Mouse (Mus musculus) hindbrain, embryonic 12.5 days (tissue): ENCODE measurements around the gene Fahd1. TPM values are rescaled to one million over a fixed set of nuclear protein-coding genes. Genes with fewer than 3 reads are reported as not detected.

ENCODE experiments used
- ATAC-seq: fragments of 200-750 bp; cut with Nextera tagmentation; 2 replicates; pipeline ENCODE4 v1.8.0; 2017; ENCODE audit warnings: moderate TSS enrichment; ENCODE audit not compliant: low FRiP score
- H3K27ac ChIP-seq: fragments of 300-500 bp; sonication (generic); 2 replicates; pipeline ENCODE4 v1.5.1; 2016; ENCODE audit warnings: mild to moderate bottlenecking
- H3K27me3 ChIP-seq: fragments of 300-500 bp; sonication (generic); 2 replicates; pipeline ENCODE4 v1.6.1; 2016; ENCODE audit warnings: mild to moderate bottlenecking
- H3K36me3 ChIP-seq: fragments of 300-500 bp; sonication (generic); 2 replicates; pipeline ENCODE4 v1.6.1; 2016; ENCODE audit warnings: mild to moderate bottlenecking
- H3K4me1 ChIP-seq: fragments of 300-500 bp; sonication (generic); 2 replicates; pipeline ENCODE4 v1.6.1; 2016
- H3K4me2 ChIP-seq: fragments of 300-500 bp; sonication (generic); replicated peaks from 2 replicates; pipeline ENCODE4 v1.6.1; 2016; ENCODE audit warnings: mild to moderate bottlenecking
- H3K4me3 ChIP-seq: fragments of 300-500 bp; sonication (generic); 2 replicates; pipeline ENCODE4 v1.5.1; 2016; ENCODE audit warnings: mild to moderate bottlenecking
- H3K9ac ChIP-seq: fragments of 300-500 bp; sonication (generic); 2 replicates; pipeline ENCODE4 v1.6.1; 2016; ENCODE audit warnings: mild to moderate bottlenecking, moderate library complexity
- H3K9me3 ChIP-seq: fragments of 300-500 bp; sonication (generic); replicated peaks from 2 replicates; pipeline ENCODE4 v1.6.1; 2016; ENCODE audit warnings: mild to moderate bottlenecking
- WGBS: fragments of 180-500 bp; shearing (Covaris S2); methylation state at CpG from one replicate; pipeline ENCODE4 v1.1.7; 2016; 5-methylcytosine and 5-hydroxymethylcytosine counted together
- polyA plus RNA-seq: library from polyadenylated mRNA; unstranded; fragments of >200 nt; fragmentation: Nextera tagmentation; extraction: Ambion mirVana; gene quantifications from 2 replicates; pipeline ENCODE4 v1.2.1, GENCODE M21; 2016

Gene Fahd1
- polyA plus RNA-seq, 1 experiment from 2014 or later = 18.6 TPM

- peaks cover 5% of the 10 kb centered on the region for H3K27me3 ChIP-seq
- H3K4me1 ChIP-seq = no peaks in the 10 kb centered on the region
- 67% methylated on average over 2 of the region's 2 CpGs for WGBS
- H3K4me2 ChIP-seq = no peak overlapping the region
- no peak overlapping the region for H3K27ac ChIP-seq
- H3K9ac ChIP-seq = no peak overlapping the region
- H3K4me3 ChIP-seq = no peak overlapping the region
- no peak for ATAC-seq
- no peaks in the 10 kb centered on the region for H3K9me3 ChIP-seq
- H3K36me3 ChIP-seq = no peaks in the 10 kb centered on the region
Measured at GRCm38 (mm10) chr17:24819469-24819868, 30.7 kb downstream of the Fahd1 start.

DNA sequence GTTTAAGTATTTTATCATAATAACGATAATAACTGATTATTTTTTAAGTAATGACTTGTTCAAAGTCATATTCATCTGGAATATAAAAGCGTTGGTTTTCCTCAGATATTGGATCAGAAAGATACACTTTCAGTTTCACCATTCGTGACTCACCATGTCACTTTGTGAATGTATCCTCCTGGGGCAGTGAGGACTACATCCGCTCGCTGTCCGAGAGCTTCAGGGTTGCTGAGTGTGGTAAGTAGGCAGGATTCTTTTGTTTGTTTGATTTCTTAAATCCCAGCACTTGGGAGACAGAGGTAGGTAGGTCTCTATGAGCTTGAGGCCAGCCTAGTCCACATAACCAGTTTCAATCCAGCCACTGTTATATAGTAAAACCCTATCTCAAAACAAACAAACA, 32.0 kb downstream of the Fahd1 start:
- no peak overlapping the region for H3K9ac ChIP-seq
- no peaks in the 10 kb centered on the region for H3K36me3 ChIP-seq
- H3K9me3 ChIP-seq = no peaks in the 10 kb centered on the region
- no peak overlapping the region for H3K27ac ChIP-seq
- no peak for ATAC-seq
- no peak overlapping the region for H3K4me2 ChIP-seq
- H3K4me1 ChIP-seq = no peaks in the 10 kb centered on the region
- H3K27me3 ChIP-seq = peaks cover 2% of the 10 kb centered on the region; the same call in 1 of the 2 replicates
- no peak overlapping the region for H3K4me3 ChIP-seq
- WGBS = 51% methylated on average over 6 of the region's 6 CpGs

DNA sequence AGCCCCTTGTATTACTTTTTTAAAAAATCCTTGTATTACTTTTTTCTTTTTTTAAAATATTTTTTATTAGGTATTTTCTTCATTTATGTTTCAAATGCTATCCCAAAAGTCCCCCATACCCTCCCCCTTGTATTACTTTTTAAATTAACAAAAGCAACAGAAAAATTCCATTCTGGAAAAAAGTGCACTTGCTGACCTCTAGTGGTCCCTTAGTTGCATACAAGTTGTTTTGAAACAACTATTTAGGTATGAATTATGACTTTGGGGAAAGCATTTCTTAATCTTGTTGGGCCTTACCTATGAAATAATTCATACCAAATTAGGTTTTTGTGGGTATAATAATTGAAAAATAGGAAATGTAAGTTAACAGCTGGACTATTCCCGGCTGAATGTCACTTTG, 32.7 kb downstream of the Fahd1 start:
- Histone ChIP-seq H3K36me3 (no peaks in the 10 kb centered on the region), H3K4me1 (no peaks in the 10 kb centered on the region), H3K27ac (no peak overlapping the region), H3K4me3 (no peak overlapping the region), H3K27me3 (peaks cover 2% of the 10 kb centered on the region; the same call in 1 of the 2 replicates), H3K4me2 (no peak overlapping the region), H3K9me3 (no peaks in the 10 kb centered on the region), H3K9ac (no peak overlapping the region)
- 40% methylated on average over 1 of the region's 1 CpGs for WGBS
- ATAC-seq = no peak

DNA sequence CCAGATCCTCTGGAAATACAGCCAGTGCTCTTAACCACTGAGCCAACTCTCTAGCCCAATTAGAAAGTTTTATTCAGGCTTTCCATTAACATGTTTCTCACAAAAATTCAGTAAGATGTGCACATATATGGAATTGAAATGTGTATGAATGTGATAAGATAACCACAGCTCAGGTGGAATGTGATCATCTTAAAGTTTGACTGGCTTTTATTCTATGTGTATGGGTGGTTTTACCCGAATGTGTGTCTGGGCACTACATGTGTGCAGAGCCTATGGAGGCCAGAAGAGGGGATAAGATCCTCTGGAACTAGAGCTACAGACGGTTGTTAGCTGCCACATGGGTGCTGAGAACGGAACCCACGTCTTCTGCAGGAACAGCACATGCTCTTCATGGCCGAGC, 34.9 kb downstream of the Fahd1 start:
- WGBS = 88% methylated on average over 5 of the region's 5 CpGs
- Histone ChIP-seq H3K36me3 (no peaks in the 10 kb centered on the region), H3K4me3 (no peak overlapping the region), H3K4me2 (no peak overlapping the region), H3K27ac (no peak overlapping the region), H3K27me3 (no peaks in the 10 kb centered on the region; the same call in 1 of the 2 replicates), H3K9me3 (no peaks in the 10 kb centered on the region), H3K4me1 (no peaks in the 10 kb centered on the region), H3K9ac (no peak overlapping the region)
- ATAC-seq = no peak

DNA sequence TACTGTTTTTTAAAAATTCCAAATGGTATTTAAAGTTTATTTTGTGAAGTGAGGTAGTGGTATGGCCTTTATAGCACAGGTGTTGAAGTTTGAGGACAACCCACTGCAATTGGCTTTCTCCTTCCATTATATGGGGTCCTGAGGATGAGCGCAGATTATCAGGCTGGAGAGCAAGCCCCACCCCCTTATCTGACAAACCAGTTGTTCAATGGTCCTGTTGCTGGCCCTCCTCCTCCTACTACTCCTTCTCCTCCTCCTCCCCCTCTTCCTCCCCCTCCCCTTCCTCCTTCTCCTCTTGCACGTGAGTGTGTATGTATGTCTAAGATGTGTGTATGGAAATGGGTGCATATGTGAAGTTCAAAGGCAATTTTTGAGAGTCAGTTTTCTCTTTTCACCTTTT, 37.9 kb downstream of the Fahd1 start:
- Histone ChIP-seq H3K4me2 (no peak overlapping the region), H3K4me3 (no peak overlapping the region), H3K27ac (no peak overlapping the region), H3K27me3 (peaks cover 5% of the 10 kb centered on the region; the same call in 1 of the 2 replicates), H3K9ac (no peak overlapping the region), H3K9me3 (no peaks in the 10 kb centered on the region), H3K4me1 (no peaks in the 10 kb centered on the region), H3K36me3 (no peaks in the 10 kb centered on the region)
- 30% methylated on average over 2 of the region's 2 CpGs for WGBS
- no peak for ATAC-seq

DNA sequence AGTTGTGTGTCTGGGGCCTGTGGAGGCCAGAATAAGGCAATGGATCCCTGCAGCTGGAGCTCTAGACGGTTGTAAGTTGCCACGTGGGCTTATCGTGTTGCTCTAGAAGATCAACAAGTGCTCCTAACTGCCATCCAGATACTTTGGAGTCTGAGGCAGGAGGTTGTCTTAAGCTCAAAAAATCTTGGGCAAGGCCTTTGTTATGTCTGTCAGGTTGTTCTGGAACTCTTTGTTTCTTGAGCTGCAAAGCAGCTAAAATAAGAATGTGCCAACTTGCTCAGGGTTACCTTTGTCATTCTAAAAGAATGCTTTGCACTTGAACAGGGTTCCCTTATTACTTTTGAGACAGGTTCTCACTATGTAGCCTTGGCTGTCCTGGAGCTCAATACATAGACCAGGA, 39.0 kb downstream of the Fahd1 start:
- WGBS = 76% methylated on average over 3 of the region's 3 CpGs
- Histone ChIP-seq H3K4me3 (no peak overlapping the region), H3K27me3 (peaks cover 12% of the 10 kb centered on the region), H3K27ac (no peak overlapping the region), H3K9me3 (no peaks in the 10 kb centered on the region), H3K36me3 (no peaks in the 10 kb centered on the region), H3K4me1 (no peaks in the 10 kb centered on the region), H3K9ac (no peak overlapping the region), H3K4me2 (no peak overlapping the region)
- ATAC-seq = no peak

DNA sequence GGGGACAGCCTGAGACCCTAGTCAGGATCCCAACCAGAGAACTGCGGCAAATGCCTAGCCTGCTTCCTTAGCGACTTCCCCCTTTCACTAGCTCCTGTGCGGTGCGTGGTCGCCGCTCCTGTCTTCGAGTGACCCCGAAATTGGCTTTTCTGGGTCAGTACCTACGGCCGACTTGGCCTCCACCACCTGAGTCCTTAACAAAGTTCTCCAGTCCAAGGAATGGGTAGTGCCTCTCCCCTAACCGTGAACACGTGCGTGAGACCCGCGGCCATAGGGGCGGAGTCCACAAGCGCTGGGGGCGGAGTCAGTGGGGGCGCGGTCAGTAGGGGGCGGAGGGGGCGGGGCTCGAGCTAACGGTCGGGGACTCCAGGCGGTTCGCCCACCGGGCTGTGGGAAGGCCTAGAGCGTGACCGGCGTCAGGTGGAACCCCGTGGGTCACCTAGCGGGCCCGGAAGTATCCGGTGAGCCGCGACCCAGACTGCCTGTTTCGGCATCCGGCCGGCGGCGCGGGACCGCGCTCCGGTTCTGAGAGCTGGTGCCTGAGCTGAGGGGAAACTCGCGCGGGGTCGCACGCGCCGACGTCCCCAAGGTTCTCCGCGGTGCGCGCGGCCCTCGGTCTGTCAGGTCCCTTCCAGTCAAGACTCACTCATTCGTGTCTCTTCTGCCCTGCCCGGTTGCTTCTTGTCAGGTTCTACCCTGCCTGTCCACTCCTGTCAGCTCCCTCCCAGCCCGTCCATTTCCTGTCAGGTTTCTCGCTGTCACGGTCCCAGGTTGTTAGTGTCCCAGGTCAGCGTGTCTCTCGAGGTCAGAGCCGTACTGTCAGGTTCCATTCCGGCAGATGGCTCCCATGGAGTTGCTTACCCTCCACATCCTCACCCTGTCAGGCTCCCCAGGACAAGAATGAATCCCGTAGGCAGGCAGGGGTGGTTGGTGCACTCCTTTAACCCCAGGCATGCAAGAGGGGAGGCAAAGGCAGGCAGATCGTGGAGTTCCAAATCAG, 45.9 kb downstream of the Fahd1 start, which contains the start of gene Meiob:
Gene Meiob, plus strand, starts transcription at position 338 of the 1,000 bp plus-strand sequence.
- Histone ChIP-seq H3K27ac (no peak within 1 kb of the TSS), H3K4me2 (peak within 1 kb of the TSS; percentile 89), H3K9ac (peak within 1 kb of the TSS; percentile 67), H3K9me3 (no peaks in the 10 kb centered on the region), H3K4me3 (peak within 1 kb of the TSS; percentile 66), H3K27me3 (peaks cover 42% of the 10 kb centered on the region), H3K4me1 (peaks cover 6% of the 10 kb centered on the region; the same call in 1 of the 2 replicates), H3K36me3 (no peaks in the 10 kb centered on the region)
- under 1% methylated on average over 71 of the region's 71 CpGs for WGBS
- ATAC-seq = peak; percentile 71

DNA sequence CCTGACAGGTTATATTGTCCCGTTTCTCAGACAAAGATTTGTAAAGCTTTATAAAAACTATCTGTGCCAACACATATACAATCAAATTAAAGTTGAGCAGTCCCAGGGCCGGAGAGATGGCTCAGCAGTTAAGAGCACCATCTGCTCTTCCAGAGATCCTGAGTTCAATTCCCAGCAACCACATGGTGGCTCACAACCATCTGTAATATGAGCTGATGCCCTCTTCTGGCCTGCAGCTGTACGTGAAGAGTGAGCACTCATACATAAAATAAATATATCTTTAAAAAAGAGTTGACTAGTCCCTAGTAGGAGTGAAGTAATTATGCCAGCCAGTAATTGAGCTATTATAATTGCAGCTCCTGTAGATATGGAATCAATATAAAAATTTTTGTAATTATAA, 49.6 kb downstream of the Fahd1 start:
- WGBS = 60% methylated on average over 3 of the region's 3 CpGs
- no peaks in the 10 kb centered on the region for H3K36me3 ChIP-seq
- no peak overlapping the region for H3K4me2 ChIP-seq
- no peaks in the 10 kb centered on the region for H3K9me3 ChIP-seq
- H3K4me3 ChIP-seq = no peak overlapping the region
- peaks cover 23% of the 10 kb centered on the region for H3K27me3 ChIP-seq
- H3K4me1 ChIP-seq = peaks cover 6% of the 10 kb centered on the region; the same call in 1 of the 2 replicates
- no peak for ATAC-seq
- no peak overlapping the region for H3K27ac ChIP-seq
- no peak overlapping the region for H3K9ac ChIP-seq

GRCm38 (mm10) chr17:24799476-24799875, 50.7 kb downstream of the Fahd1 start:
- Histone ChIP-seq H3K9me3 (no peaks in the 10 kb centered on the region), H3K9ac (no peak overlapping the region), H3K4me3 (no peak overlapping the region), H3K4me2 (no peak overlapping the region), H3K4me1 (peaks cover 4% of the 10 kb centered on the region; the same call in 1 of the 2 replicates), H3K27me3 (peaks cover 13% of the 10 kb centered on the region), H3K36me3 (no peaks in the 10 kb centered on the region), H3K27ac (no peak overlapping the region)
- 92% methylated on average over 4 of the region's 4 CpGs for WGBS
- no peak for ATAC-seq

Other genes starting within 250 kb of the Fahd1 start
- gene Tsc2, start 217.7 kb downstream of the Fahd1 start, polyA plus RNA-seq = 85.5 and 86.2 TPM in 2 replicates
- 14.4 and 15.7 TPM in 2 replicates for gene Nthl1, start 217.7 kb downstream of the Fahd1 start, polyA plus RNA-seq
- gene Slc9a3r2, start 200.0 kb downstream of the Fahd1 start, polyA plus RNA-seq = 39.2 and 39.6 TPM in 2 replicates
- not detected in 2 replicates for gene Npw, start 191.9 kb downstream of the Fahd1 start, polyA plus RNA-seq
- 23.0 and 25.2 TPM in 2 replicates for gene Zfp598, start 180.7 kb downstream of the Fahd1 start, polyA plus RNA-seq
- gene Syngr3, start 160.4 kb downstream of the Fahd1 start, polyA plus RNA-seq = 30.6 and 32.1 TPM in 2 replicates
- gene Gfer, start 154.2 kb downstream of the Fahd1 start, polyA plus RNA-seq = 42.2 and 42.4 TPM in 2 replicates
- gene Noxo1, start 154.1 kb downstream of the Fahd1 start, polyA plus RNA-seq = 3.6 and 4.8 TPM in 2 replicates
- gene Tbl3, start 142.7 kb downstream of the Fahd1 start, polyA plus RNA-seq = 76.9 and 79.7 TPM in 2 replicates
- gene Rnf151, start 132.3 kb downstream of the Fahd1 start, polyA plus RNA-seq = 0.18 and 0.35 TPM in 2 replicates
- 795 and 841 TPM in 2 replicates for gene Rps2, start 132.2 kb downstream of the Fahd1 start, polyA plus RNA-seq
- 199 and 214 TPM in 2 replicates for gene Ndufb10, start 125.9 kb downstream of the Fahd1 start, polyA plus RNA-seq
- gene Rpl3l, start 122.5 kb downstream of the Fahd1 start, polyA plus RNA-seq = not detected in 2 replicates
- gene Msrb1, start 113.7 kb downstream of the Fahd1 start, polyA plus RNA-seq = 21.8 and 22.6 TPM in 2 replicates
- gene Hs3st6, start 97.4 kb downstream of the Fahd1 start, polyA plus RNA-seq = 2.5 and 4.8 TPM in 2 replicates
- not detected in 2 replicates for gene Meiob, start 46.1 kb downstream of the Fahd1 start, polyA plus RNA-seq
- 32.3 and 32.4 TPM in 2 replicates for gene Hagh, start 10.2 kb downstream of the Fahd1 start, polyA plus RNA-seq
- gene Igfals, start 15.6 kb upstream of the Fahd1 start, polyA plus RNA-seq = 0.23 and 0.36 TPM in 2 replicates
- gene Nubp2, start 36.0 kb upstream of the Fahd1 start, polyA plus RNA-seq = 62.3 and 63.5 TPM in 2 replicates
- gene Spsb3, start 36.3 kb upstream of the Fahd1 start, polyA plus RNA-seq = 51.5 and 54.8 TPM in 2 replicates
- 39.3 and 45.5 TPM in 2 replicates for gene Eme2, start 44.7 kb upstream of the Fahd1 start, polyA plus RNA-seq
- gene Mrps34, start 44.8 kb upstream of the Fahd1 start, polyA plus RNA-seq = 85.1 and 86.7 TPM in 2 replicates
- gene Nme3, start 46.1 kb upstream of the Fahd1 start, polyA plus RNA-seq = 49.8 and 50.4 TPM in 2 replicates
- 84.7 and 86.0 TPM in 2 replicates for gene Mapk8ip3, start 86.6 kb upstream of the Fahd1 start, polyA plus RNA-seq
- gene Jpt2, start 110.3 kb upstream of the Fahd1 start, polyA plus RNA-seq = 210 and 212 TPM in 2 replicates
- 13.8 and 13.9 TPM in 2 replicates for gene Cramp1l, start 165.4 kb upstream of the Fahd1 start, polyA plus RNA-seq
- gene Ift140, start 165.7 kb upstream of the Fahd1 start, polyA plus RNA-seq = 26.7 and 27.6 TPM in 2 replicates
- gene Tmem204, start 233.2 kb upstream of the Fahd1 start, polyA plus RNA-seq = 8.5 and 9.5 TPM in 2 replicates